Mouse (Mus musculus): Measurements from ENCODE around the gene Ppp1r12a. TPM values are rescaled to one million over a fixed set of nuclear protein-coding genes. Genes with fewer than 3 reads are reported as not detected.

The Ppp1r12a gene
- polyA plus RNA-seq, 1 experiment from 2014 or later, result 99.4 TPM

DNA sequence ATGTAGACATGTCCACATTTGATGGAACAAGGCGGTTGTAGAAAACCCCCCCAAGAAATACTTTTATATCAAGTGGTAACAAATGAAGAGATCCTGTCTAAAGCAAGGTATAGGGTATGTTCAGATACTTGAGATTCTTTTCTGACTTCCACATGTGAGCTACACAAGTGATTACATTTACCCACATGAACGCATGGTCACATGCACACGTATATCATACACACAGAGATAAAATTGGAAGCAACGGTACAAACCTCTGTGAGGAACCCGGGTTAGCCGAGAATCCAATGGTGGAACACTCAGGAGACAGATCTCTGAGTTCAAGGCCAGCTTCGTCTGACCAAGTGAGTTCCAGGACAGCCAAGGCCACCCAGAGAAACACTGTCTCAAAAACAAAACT, 166.4 kb downstream of the Ppp1r12a start:
- no peaks in the 10 kb centered on the region for H3K36me3 ChIP-seq (ENCODE audit: control insufficient read depth, insufficient read depth, low read length)
- no peaks in the 10 kb centered on the region for H3K9me3 ChIP-seq (ENCODE audit: control insufficient read depth, low read length)
- no peak overlapping the region for H3K4me3 ChIP-seq (ENCODE audit: low read length)
- 78% methylated on average over 7 of the region's 7 CpGs for WGBS
- H3K4me1 ChIP-seq (replicated peaks; ENCODE audit: control insufficient read depth, insufficient read depth, low read length), result no peaks in the 10 kb centered on the region; the same call in 1 of the 2 replicates
- no peak for ATAC-seq (ENCODE audit: low read depth)
- no peaks in the 10 kb centered on the region for H3K27me3 ChIP-seq (ENCODE audit: control insufficient read depth, insufficient read depth, low read depth, low read length)
- H3K27ac ChIP-seq (ENCODE audit: low read length), result no peak overlapping the region
- H3K9ac ChIP-seq (ENCODE audit: low read length), result no peak overlapping the region
- H3K4me2 ChIP-seq (ENCODE audit: low read depth, low read length), result no peak overlapping the region

DNA sequence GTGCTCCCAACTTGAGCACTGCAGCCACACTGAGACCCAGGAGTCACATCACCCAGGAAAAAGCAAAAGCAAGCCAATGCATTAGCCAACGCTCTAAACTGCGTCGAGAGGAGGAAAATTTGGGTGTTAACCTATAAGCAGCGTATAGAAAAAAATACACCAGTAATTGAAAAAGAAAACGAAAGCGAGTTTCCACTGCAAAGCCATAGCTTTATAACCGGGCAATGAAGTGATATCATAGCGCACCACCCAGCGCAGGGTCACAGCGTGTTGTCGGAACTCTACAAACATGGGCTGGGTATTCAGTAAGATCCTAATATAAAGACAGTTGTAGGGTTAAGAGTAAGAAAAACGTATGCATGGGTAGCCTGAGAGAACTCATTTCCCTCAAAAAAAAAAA, 167.0 kb downstream of the Ppp1r12a start:
- 88% methylated on average over 12 of the region's 12 CpGs for WGBS
- no peaks in the 10 kb centered on the region for H3K27me3 ChIP-seq (ENCODE audit: control insufficient read depth, insufficient read depth, low read depth, low read length)
- H3K4me2 ChIP-seq (ENCODE audit: low read depth, low read length), result no peak overlapping the region
- H3K27ac ChIP-seq (ENCODE audit: low read length), result no peak overlapping the region
- no peak overlapping the region for H3K9ac ChIP-seq (ENCODE audit: low read length)
- no peak for ATAC-seq (ENCODE audit: low read depth)
- H3K4me1 ChIP-seq (replicated peaks; ENCODE audit: control insufficient read depth, insufficient read depth, low read length), result no peaks in the 10 kb centered on the region; the same call in 1 of the 2 replicates
- H3K9me3 ChIP-seq (ENCODE audit: control insufficient read depth, low read length), result no peaks in the 10 kb centered on the region
- no peaks in the 10 kb centered on the region for H3K36me3 ChIP-seq (ENCODE audit: control insufficient read depth, insufficient read depth, low read length)
- no peak overlapping the region for H3K4me3 ChIP-seq (ENCODE audit: low read length)

DNA sequence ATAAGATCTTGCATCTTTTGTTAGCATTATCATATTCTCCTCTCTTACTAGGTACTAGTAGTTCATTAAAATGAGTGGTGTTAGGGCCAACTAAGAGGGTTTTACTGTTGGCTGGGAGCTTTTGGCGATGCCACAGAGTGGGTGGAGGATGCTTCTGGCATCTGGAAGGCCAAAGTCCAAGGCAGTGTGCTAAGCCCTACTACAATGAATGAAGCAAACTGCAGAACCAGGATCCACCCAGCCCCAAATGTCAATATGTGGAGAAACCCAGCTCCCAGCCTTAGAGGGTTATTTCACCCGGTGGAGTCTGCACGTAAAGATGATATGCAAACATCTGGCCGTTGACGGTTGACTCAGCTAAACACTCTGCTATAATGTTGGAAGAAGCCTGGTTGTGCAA, 167.8 kb downstream of the Ppp1r12a start:
- no peaks in the 10 kb centered on the region for H3K27me3 ChIP-seq (ENCODE audit: control insufficient read depth, insufficient read depth, low read depth, low read length)
- no peaks in the 10 kb centered on the region for H3K9me3 ChIP-seq (ENCODE audit: control insufficient read depth, low read length)
- H3K9ac ChIP-seq (ENCODE audit: low read length), result no peak overlapping the region
- no peak for ATAC-seq (ENCODE audit: low read depth)
- no peak overlapping the region for H3K27ac ChIP-seq (ENCODE audit: low read length)
- H3K4me2 ChIP-seq (ENCODE audit: low read depth, low read length), result no peak overlapping the region
- no peaks in the 10 kb centered on the region for H3K36me3 ChIP-seq (ENCODE audit: control insufficient read depth, insufficient read depth, low read length)
- no peaks in the 10 kb centered on the region; the same call in 1 of the 2 replicates for H3K4me1 ChIP-seq (replicated peaks; ENCODE audit: control insufficient read depth, insufficient read depth, low read length)
- WGBS, result 46% methylated on average over 5 of the region's 5 CpGs
- no peak overlapping the region for H3K4me3 ChIP-seq (ENCODE audit: low read length)

DNA sequence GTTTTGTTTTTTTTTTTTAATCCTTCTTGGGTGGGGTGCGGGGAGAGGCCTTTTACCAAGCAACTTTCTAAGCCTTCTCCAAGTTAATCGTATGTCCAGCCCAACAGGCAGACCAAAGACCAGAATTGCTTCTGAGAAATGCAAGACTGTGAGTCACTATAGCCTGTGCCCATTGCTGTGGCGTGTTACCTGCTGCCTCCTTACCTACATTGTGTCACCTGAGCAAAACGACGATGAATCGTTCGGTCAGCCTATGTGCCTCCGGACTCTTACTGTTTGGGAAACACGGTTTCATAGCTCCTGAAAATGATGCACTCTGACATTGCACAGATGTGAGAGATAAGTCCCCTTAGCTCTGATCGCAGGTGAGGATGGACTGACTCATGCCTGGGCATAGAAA, 169.0 kb downstream of the Ppp1r12a start:
- no peak overlapping the region for H3K27ac ChIP-seq (ENCODE audit: low read length)
- no peak overlapping the region for H3K9ac ChIP-seq (ENCODE audit: low read length)
- H3K4me1 ChIP-seq (replicated peaks; ENCODE audit: control insufficient read depth, insufficient read depth, low read length), result peaks cover 4% of the 10 kb centered on the region
- H3K27me3 ChIP-seq (ENCODE audit: control insufficient read depth, insufficient read depth, low read depth, low read length), result no peaks in the 10 kb centered on the region
- 0 out of 2 replicates have a peak, but pooled peaks cover 3% of the 10 kb centered on the region for H3K36me3 ChIP-seq (ENCODE audit: control insufficient read depth, insufficient read depth, low read length)
- no peaks in the 10 kb centered on the region for H3K9me3 ChIP-seq (ENCODE audit: control insufficient read depth, low read length)
- peak overlapping the region; percentile 86 for H3K4me3 ChIP-seq (ENCODE audit: low read length)
- no peak for ATAC-seq (ENCODE audit: low read depth)
- WGBS, result 10% methylated on average over 10 of the region's 10 CpGs
- H3K4me2 ChIP-seq (ENCODE audit: low read depth, low read length), result peak overlapping the region; percentile 56

DNA sequence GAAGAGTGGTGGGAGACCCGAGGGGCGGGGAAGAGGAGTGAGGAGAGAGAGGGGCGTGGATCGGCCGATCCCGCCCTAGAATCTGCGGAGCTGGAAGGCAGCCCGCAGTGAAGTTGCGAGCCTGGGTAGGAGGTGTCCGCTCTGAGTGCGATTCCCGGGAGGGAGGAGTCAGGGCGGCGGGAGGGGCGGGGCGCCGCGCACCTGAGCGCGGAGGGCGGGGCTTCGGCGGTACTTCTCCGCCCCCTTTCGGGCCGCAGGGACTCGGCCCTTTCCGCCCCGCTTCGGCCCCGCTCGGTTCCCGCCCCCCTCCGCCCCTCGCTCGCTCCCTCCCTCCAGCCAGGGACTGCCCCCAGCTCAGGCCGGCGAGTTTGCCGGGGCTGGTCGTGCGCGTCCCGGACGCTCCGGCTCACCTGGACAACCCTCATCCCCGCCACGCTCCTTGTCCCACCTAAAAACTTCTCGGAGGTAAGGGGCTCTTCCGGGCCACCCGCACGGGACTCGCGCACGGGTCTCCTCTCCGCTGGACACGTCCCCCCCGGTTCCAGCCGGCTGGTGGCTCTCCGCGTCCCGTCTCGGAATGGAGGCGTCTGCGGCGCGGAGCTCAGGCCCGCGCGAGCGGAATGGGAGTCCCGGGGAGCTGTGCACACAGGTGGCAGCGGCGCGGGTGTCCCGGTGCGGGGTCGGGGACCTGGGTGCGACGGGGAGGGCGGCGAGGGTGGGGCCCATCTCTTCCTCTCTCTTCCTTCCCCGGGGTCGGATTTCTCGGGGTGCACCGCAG, 170.0 kb downstream of the Ppp1r12a start, which contains the start of gene Pawr:
Gene Pawr (plus strand): TSS at position 338 of the 778 bp plus-strand sequence.
- under 1% methylated on average over 68 of the region's 85 CpGs for WGBS
- Histone ChIP-seq H3K4me1 (replicated peaks; ENCODE audit: control insufficient read depth, insufficient read depth, low read length) (peaks cover 11% of the 10 kb centered on the region), H3K4me2 (ENCODE audit: low read depth, low read length) (peak within 1 kb of the TSS; percentile 56), H3K9ac (ENCODE audit: low read length) (peak within 1 kb of the TSS; percentile 87), H3K27me3 (ENCODE audit: control insufficient read depth, insufficient read depth, low read depth, low read length) (no peaks in the 10 kb centered on the region), H3K36me3 (ENCODE audit: control insufficient read depth, insufficient read depth, low read length) (0 out of 2 replicates have a peak, but pooled peaks cover 6% of the 10 kb centered on the region), H3K27ac (ENCODE audit: low read length) (peak within 1 kb of the TSS; percentile 92), H3K4me3 (ENCODE audit: low read length) (peak within 1 kb of the TSS; percentile 86), H3K9me3 (ENCODE audit: control insufficient read depth, low read length) (no peaks in the 10 kb centered on the region)
- ATAC-seq (ENCODE audit: low read depth), result peak; percentile 94

DNA sequence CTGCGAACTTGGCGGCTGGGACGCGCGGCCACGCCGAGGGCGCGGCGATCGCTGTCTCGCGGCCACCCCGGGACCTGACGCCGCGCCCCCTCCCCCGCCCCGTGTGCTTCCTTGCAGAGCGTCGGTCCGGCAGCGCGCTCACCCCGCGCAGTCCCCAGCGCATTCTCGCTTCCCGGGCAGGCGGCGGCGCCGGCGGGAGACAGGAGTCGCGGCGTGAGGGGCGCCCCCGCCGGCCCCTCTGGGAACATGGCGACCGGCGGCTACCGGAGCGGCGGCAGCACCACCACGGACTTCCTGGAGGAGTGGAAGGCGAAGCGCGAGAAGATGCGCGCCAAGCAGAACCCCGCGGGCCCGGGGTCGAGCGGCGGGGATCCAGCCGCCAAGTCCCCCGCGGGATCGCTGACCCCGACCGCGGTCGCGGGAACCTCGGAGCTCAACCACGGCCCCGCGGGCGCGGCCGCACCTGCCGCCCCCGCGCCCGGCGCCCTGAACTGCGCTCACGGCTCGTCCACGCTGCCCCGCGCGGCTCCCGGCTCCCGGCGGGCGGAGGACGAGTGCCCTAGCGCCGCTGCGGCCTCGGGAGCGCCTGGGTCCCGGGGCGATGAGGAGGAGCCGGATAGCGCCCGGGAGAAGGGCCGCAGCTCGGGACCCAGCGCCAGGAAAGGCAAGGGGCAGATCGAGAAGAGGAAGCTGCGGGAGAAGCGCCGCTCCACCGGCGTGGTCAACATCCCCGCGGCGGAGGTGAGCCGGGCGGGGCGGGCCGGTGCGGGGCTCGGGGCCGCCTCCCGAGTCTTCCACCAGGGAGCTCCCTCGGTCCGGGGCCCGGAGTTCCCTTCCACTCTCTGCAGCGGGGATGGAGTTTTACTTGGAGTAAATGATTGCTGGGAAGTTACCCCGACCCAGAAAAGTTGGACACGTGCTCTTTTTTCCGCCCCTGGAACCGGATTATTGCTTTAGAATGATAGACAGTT, 170.9 kb downstream of the Ppp1r12a start:
- Histone ChIP-seq H3K4me3 (ENCODE audit: low read length) (peak overlapping the region; percentile 86), H3K27ac (ENCODE audit: low read length) (peak overlapping the region; percentile 92), H3K4me1 (replicated peaks; ENCODE audit: control insufficient read depth, insufficient read depth, low read length) (peaks cover 11% of the 10 kb centered on the region), H3K27me3 (ENCODE audit: control insufficient read depth, insufficient read depth, low read depth, low read length) (no peaks in the 10 kb centered on the region), H3K4me2 (ENCODE audit: low read depth, low read length) (peak overlapping the region; percentile 56), H3K9ac (ENCODE audit: low read length) (peak overlapping the region; percentile 87), H3K9me3 (ENCODE audit: control insufficient read depth, low read length) (no peaks in the 10 kb centered on the region), H3K36me3 (ENCODE audit: control insufficient read depth, insufficient read depth, low read length) (0 out of 2 replicates have a peak, but pooled peaks cover 6% of the 10 kb centered on the region)
- ATAC-seq (ENCODE audit: low read depth), result peak; percentile 66
- under 1% methylated on average over 110 of the region's 129 CpGs for WGBS

DNA sequence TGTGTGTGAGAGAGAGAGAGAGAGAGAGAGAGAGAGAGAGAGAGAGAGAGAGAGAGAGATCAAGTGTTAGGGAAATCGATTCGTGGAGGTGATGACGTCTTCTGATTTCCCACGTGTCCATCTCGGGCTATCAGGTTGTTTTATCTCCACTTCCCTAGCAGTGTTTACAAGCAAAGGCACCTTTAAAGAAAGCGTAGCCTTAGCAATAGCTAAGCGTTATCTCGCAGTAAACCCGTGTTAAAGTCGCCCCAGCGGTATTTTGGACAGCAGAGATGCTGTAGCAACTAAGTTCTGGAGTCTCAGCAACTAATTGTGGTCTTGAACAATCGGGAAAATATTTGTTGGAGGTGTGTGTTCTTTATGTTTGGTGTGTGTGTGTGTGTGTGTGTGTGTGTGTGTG, 171.6 kb downstream of the Ppp1r12a start:
- no peak for ATAC-seq (ENCODE audit: low read depth)
- 0 out of 2 replicates have a peak, but pooled peaks cover 6% of the 10 kb centered on the region for H3K36me3 ChIP-seq (ENCODE audit: control insufficient read depth, insufficient read depth, low read length)
- peak overlapping the region; percentile 86 for H3K4me3 ChIP-seq (ENCODE audit: low read length)
- H3K9ac ChIP-seq (ENCODE audit: low read length), result peak overlapping the region; percentile 87
- H3K27ac ChIP-seq (ENCODE audit: low read length), result no peak overlapping the region
- H3K4me2 ChIP-seq (ENCODE audit: low read depth, low read length), result peak overlapping the region; percentile 56
- WGBS, result 7% methylated on average over 12 of the region's 12 CpGs
- no peaks in the 10 kb centered on the region for H3K27me3 ChIP-seq (ENCODE audit: control insufficient read depth, insufficient read depth, low read depth, low read length)
- peaks cover 11% of the 10 kb centered on the region for H3K4me1 ChIP-seq (replicated peaks; ENCODE audit: control insufficient read depth, insufficient read depth, low read length)
- no peaks in the 10 kb centered on the region for H3K9me3 ChIP-seq (ENCODE audit: control insufficient read depth, low read length)
